Mouse (Mus musculus): ENCODE measurements around the gene Madd.

GRCm38 (mm10) chr2:91183711-91184405 lies at the start of gene Madd:
- no peak for TF ChIP-seq CTCF (IDR thresholded peaks at IDR 0.05; ENCODE audit: control insufficient read depth, insufficient read depth, low read length)
- TF ChIP-seq POLR2A (IDR thresholded peaks at IDR 0.05; ENCODE audit: borderline replicate concordance, control insufficient read depth, low read depth, low read length) = 0 out of 2 replicates have a peak, but pooled peaks have one; percentile 30

Data from bone marrow, adult 2 months (tissue).